Mouse (Mus musculus) megakaryocyte, embryonic 14.5 days (primary cell): ENCODE measurements around the gene Efcab7.

ENCODE experiments used
- FLI1 ChIP-seq: IDR thresholded peaks from 2 replicates; pipeline ENCODE4 v1.6.1; 2012; ENCODE audit warnings: low read length, inconsistent platforms, mixed read lengths
- GATA1 ChIP-seq: IDR thresholded peaks from 3 replicates; pipeline ENCODE4 v1.6.1; 2012; ENCODE audit warnings: mixed read lengths, low read length, inconsistent platforms, borderline replicate concordance

DNA sequence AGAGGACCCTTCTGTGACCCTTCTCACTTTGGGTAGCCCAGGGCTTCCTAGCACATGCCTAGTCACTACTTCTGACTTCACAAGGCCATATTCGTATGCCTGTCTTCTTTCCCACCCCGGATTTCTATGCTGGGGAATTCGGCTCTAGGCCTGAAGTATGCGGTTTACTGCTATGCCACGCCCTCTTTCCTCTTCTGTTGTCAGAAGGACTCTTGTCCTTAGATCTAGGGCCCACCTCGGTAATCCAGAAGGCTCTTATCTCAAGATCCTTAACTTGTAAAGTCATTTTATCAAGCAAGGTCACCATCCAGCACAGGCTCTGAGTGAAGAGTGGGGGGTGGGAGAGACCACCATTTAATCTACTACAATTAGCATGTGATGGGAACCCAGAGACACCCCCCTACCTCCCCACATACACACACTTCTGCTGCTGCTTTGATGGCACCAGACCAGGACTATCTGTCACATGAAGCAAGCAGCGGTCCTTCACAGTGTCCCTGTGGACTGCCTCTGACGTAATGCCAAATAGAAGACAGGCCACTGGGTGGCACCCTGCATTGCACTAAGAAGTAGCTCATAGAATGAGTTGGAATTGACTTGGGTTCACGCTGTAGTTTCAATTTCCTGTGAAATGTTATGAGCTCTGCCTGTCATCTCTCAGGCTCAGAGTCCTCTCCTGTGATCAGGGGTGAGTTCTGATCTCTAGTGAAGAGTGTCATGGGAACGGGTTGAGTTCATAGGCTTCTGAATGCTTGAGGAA is 112.8 kb downstream of the Efcab7 start:
- TF ChIP-seq GATA1: no peak
- TF ChIP-seq FLI1: no peak
